Mouse (Mus musculus) lung, embryonic 16.5 days (tissue): ENCODE measurements around the gene Asic2. TPM values are rescaled to one million over a fixed set of nuclear protein-coding genes. Genes with fewer than 3 reads are reported as not detected.

ENCODE experiments used
- ATAC-seq: fragments of 200-750 bp; cut with Nextera tagmentation; 2 replicates; pipeline ENCODE4 v1.8.0; 2017; ENCODE audit warnings: low read depth, mild to moderate bottlenecking, moderate library complexity
- H3K27ac ChIP-seq: fragments of 300-500 bp; sonication (generic); 2 replicates; pipeline ENCODE4 v1.5.1; 2014; ENCODE audit warnings: mild to moderate bottlenecking, control low read depth, low read length
- H3K27me3 ChIP-seq: fragments of 300-500 bp; sonication (generic); 2 replicates; pipeline ENCODE4 v1.6.1; 2014; ENCODE audit warnings: low read depth, low read length, mixed read lengths; ENCODE audit not compliant: control insufficient read depth, insufficient read depth
- H3K36me3 ChIP-seq: fragments of 300-500 bp; sonication (generic); 2 replicates; pipeline ENCODE4 v1.6.1; 2014; ENCODE audit warnings: low read length; ENCODE audit not compliant: control insufficient read depth, insufficient read depth
- H3K4me1 ChIP-seq: fragments of 300-500 bp; sonication (generic); replicated peaks from 2 replicates; pipeline ENCODE4 v1.6.1; 2014; ENCODE audit warnings: low read length, mixed read lengths; ENCODE audit not compliant: control insufficient read depth, insufficient read depth
- H3K4me2 ChIP-seq: fragments of 300-500 bp; sonication (generic); 2 replicates; pipeline ENCODE4 v1.6.1; 2014; ENCODE audit warnings: low read depth, low read length, control low read depth
- H3K4me3 ChIP-seq: fragments of 300-500 bp; sonication (generic); 2 replicates; pipeline ENCODE4 v1.5.1; 2014; ENCODE audit warnings: mild to moderate bottlenecking, low read length, control low read depth
- H3K9ac ChIP-seq: fragments of 300-500 bp; sonication (generic); 2 replicates; pipeline ENCODE4 v1.6.1; 2014; ENCODE audit warnings: low read length, control low read depth
- H3K9me3 ChIP-seq: fragments of 300-500 bp; sonication (generic); 2 replicates; pipeline ENCODE4 v1.6.1; 2016; ENCODE audit warnings: low read length; ENCODE audit not compliant: control insufficient read depth
- WGBS: fragments of 180-500 bp; shearing (Covaris S2); extraction: QIAGEN DNeasy Blood & Tissue Kit; methylation state at CpG from one replicate; pipeline ENCODE4 v1.1.7; 2014; 5-methylcytosine and 5-hydroxymethylcytosine counted together
- polyA plus RNA-seq: library from polyadenylated mRNA; unstranded; fragments of >200 nt; fragmentation: Nextera tagmentation; extraction: Ambion mirVana; gene quantifications from 2 replicates; pipeline ENCODE4 v1.2.1, GENCODE M21; 2015

The Asic2 gene
- polyA plus RNA-seq, 1 experiment from 2014 or later, result 0.31 TPM

GRCm38 (mm10) chr11:80886365-80886764 lies 1081.9 kb downstream of the Asic2 start:
- no peaks in the 10 kb centered on the region for H3K36me3 ChIP-seq
- WGBS, result 79% methylated on average over 7 of the region's 7 CpGs
- no peaks in the 10 kb centered on the region for H3K4me1 ChIP-seq
- H3K27me3 ChIP-seq, result no peaks in the 10 kb centered on the region; the same call in 1 of the 2 replicates
- no peak overlapping the region for H3K27ac ChIP-seq
- no peaks in the 10 kb centered on the region for H3K9me3 ChIP-seq
- no peak overlapping the region for H3K4me3 ChIP-seq
- H3K9ac ChIP-seq, result no peak overlapping the region
- H3K4me2 ChIP-seq, result no peak overlapping the region
- no peak for ATAC-seq

GRCm38 (mm10) chr11:80884521-80885231 lies 1083.6 kb downstream of the Asic2 start:
- Histone ChIP-seq H3K4me3 (no peak overlapping the region), H3K4me1 (no peaks in the 10 kb centered on the region), H3K9me3 (no peaks in the 10 kb centered on the region), H3K9ac (no peak overlapping the region), H3K27me3 (no peaks in the 10 kb centered on the region), H3K4me2 (no peak overlapping the region), H3K36me3 (no peaks in the 10 kb centered on the region), H3K27ac (no peak overlapping the region)
- WGBS, result 63% methylated on average over 6 of the region's 6 CpGs
- no peak for ATAC-seq

GRCm38 (mm10) chr11:80882229-80882810 lies 1085.9 kb downstream of the Asic2 start:
- no peak overlapping the region for H3K9ac ChIP-seq
- no peaks in the 10 kb centered on the region for H3K4me1 ChIP-seq
- no peak overlapping the region for H3K4me3 ChIP-seq
- H3K4me2 ChIP-seq, result no peak overlapping the region
- H3K36me3 ChIP-seq, result no peaks in the 10 kb centered on the region
- no peak overlapping the region for H3K27ac ChIP-seq
- ATAC-seq, result no peak
- WGBS, result 78% methylated on average over 7 of the region's 7 CpGs
- H3K27me3 ChIP-seq, result no peaks in the 10 kb centered on the region
- H3K9me3 ChIP-seq, result no peaks in the 10 kb centered on the region

- H3K27me3 ChIP-seq, result no peaks in the 10 kb centered on the region
- peaks cover 4% of the 10 kb centered on the region; the same call in 1 of the 2 replicates for H3K4me1 ChIP-seq
- no peak for ATAC-seq
- no peak overlapping the region for H3K27ac ChIP-seq
- no peak overlapping the region for H3K4me2 ChIP-seq
- no peaks in the 10 kb centered on the region for H3K36me3 ChIP-seq
- no peak overlapping the region for H3K4me3 ChIP-seq
- WGBS, result 39% methylated on average over 2 of the region's 2 CpGs
- no peak overlapping the region for H3K9ac ChIP-seq
- no peaks in the 10 kb centered on the region for H3K9me3 ChIP-seq
Observed at GRCm38 (mm10) chr11:80878026-80878425, 1090.2 kb downstream of the Asic2 start.

GRCm38 (mm10) chr11:80877131-80877651 lies 1091.1 kb downstream of the Asic2 start:
- Histone ChIP-seq H3K36me3 (no peaks in the 10 kb centered on the region), H3K27ac (peak overlapping the region; percentile 76)
- peak; percentile 91 for ATAC-seq

GRCm38 (mm10) chr11:80872509-80873474 lies 1095.5 kb downstream of the Asic2 start:
- Histone ChIP-seq H3K36me3 (no peaks in the 10 kb centered on the region), H3K4me1 (peaks cover 4% of the 10 kb centered on the region; the same call in 1 of the 2 replicates), H3K27me3 (no peaks in the 10 kb centered on the region), H3K4me2 (no peak overlapping the region), H3K9me3 (no peaks in the 10 kb centered on the region), H3K27ac (no peak overlapping the region), H3K9ac (no peak overlapping the region), H3K4me3 (no peak overlapping the region)
- ATAC-seq, result no peak
- 53% methylated on average over 17 of the region's 17 CpGs for WGBS

More at GRCm38 (mm10) chr11:80877131-80877651, 1091.1 kb downstream of the Asic2 start:
- H3K4me2 ChIP-seq, result 0 out of 2 replicates have a peak overlapping the region, but pooled peaks have one; percentile 17
- 36% methylated on average over 11 of the region's 11 CpGs for WGBS
- H3K4me1 ChIP-seq, result peaks cover 4% of the 10 kb centered on the region; the same call in 1 of the 2 replicates
- H3K27me3 ChIP-seq, result no peaks in the 10 kb centered on the region
- no peak overlapping the region for H3K4me3 ChIP-seq
- H3K9ac ChIP-seq, result no peak overlapping the region
- no peaks in the 10 kb centered on the region for H3K9me3 ChIP-seq

GRCm38 (mm10) chr11:80868039-80868438 lies 1100.2 kb downstream of the Asic2 start:
- H3K4me1 ChIP-seq, result no peaks in the 10 kb centered on the region
- WGBS, result 89% methylated on average over 1 of the region's 1 CpGs
- H3K36me3 ChIP-seq, result no peaks in the 10 kb centered on the region
- no peak overlapping the region for H3K9ac ChIP-seq
- ATAC-seq, result no peak
- H3K27me3 ChIP-seq, result no peaks in the 10 kb centered on the region
- no peak overlapping the region for H3K4me3 ChIP-seq
- H3K27ac ChIP-seq, result no peak overlapping the region
- no peak overlapping the region for H3K4me2 ChIP-seq
- H3K9me3 ChIP-seq, result no peaks in the 10 kb centered on the region

GRCm38 (mm10) chr11:80862941-80863340 lies 1105.3 kb downstream of the Asic2 start:
- Histone ChIP-seq H3K36me3 (no peaks in the 10 kb centered on the region), H3K4me1 (no peaks in the 10 kb centered on the region), H3K4me2 (no peak overlapping the region), H3K27ac (no peak overlapping the region), H3K4me3 (no peak overlapping the region), H3K27me3 (no peaks in the 10 kb centered on the region), H3K9ac (no peak overlapping the region), H3K9me3 (no peaks in the 10 kb centered on the region)
- no peak for ATAC-seq
- 87% methylated on average over 7 of the region's 7 CpGs for WGBS
